Mouse (Mus musculus): ENCODE measurements around the gene Hes5.

The Hes5 gene

DNA sequence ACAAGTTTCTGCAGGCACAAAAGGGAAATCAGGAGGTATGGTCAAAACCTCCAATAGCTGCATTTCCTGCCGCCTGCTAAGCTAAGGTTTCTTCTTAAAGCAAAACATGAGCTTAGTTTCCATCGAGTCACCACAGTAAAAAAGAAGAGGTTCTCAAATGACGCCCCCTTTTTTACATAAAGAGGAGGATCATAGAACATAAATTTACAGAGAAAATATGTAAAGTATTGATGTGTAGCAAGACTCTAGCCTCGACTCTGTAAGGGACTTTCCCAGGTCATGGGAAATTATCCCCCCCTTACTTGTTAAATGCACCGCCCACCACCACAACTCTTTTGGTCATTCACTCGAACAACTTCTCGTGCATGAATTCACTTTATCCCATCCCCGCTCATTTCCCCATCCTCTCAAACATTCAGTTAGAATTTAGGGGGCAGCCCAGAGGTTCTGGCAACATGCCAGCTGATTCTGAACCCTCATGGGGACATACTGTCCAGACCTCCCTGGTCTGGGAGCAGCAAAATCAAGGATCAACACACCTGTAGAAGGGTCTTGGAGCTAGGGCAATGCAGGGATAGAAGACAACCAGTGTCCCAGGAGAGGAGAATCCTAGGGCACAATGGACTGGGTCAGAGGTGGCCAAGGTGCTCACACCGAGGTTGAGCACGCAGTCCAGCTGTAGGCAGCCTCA lies 17.9 kb upstream of the Hes5 start:
- peak; percentile 76 for DNase-seq (ENCODE audit: low read depth)

- no peak for DNase-seq (ENCODE audit: low read depth)
Measured at GRCm38 (mm10) chr4:154943323-154944039, 17.2 kb upstream of the Hes5 start.

GRCm38 (mm10) chr4:154944121-154944590 lies 16.6 kb upstream of the Hes5 start:
- DNase-seq (ENCODE audit: low read depth): peak; percentile 94

DNA sequence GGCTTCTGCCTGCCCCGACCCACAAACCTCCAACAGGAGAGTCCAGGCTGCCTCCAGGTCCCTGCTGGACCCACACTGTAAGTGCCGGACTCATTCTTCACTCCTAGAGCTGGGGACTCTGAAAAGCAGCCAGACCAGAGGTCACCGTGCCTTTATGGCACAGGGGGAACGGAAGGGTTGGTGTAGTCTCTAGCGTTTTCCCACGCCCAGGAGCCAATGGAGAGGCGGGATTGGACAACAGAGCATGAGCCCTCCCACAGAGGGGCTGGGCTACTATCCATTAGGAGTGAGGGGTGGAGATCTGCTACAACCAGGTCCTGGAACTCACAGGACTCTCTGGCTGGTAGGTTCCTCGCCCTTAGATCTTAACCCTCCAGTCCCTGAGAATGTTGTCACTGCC lies 14.4 kb upstream of the Hes5 start:
- DNase-seq (ENCODE audit: low read depth): no peak

DNA sequence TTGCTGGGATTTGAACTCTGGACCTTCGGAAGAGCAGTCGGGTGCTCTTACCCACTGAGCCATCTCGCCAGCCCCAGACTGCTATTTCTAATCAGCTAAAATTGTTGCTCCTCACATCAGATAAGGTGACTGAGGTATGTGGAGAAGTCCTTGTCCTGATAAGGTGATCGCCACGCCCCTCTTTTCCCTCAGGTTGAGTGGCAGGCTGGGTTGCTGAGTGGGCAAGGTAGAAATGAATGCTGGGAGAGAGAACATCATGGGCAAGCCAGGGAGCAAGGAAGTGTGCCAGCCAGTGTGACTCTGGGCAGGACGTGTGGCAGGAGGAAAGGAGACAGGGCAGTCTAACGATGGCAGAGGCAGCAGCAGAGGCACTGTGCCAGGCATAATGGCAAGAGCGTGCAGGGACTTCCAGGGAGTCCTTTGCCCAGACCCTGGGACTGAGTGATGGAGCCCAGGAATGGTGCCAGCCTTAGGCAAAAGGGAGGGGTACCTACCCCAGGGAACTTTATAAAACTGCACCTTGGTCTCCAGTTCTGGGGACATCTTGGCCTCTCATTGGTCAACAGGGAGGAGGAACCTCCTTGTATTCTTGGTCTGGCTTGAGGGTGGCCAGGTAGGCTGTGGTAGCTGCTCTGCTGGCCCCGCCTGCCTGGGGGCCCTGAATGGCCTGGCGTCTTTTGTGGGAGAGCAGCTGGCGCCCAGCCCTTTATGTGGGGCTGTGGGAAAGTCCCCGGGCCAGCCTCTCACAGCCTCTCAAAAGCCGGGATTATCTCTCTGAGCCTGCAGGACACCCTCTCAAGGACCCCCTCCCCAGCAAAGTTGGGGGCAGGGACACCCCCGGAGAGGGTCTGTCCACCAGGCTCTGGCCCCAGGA lies 12.4 kb upstream of the Hes5 start:
- DNase-seq (ENCODE audit: low read depth): no peak

GRCm38 (mm10) chr4:154948940-154949588 lies 11.7 kb upstream of the Hes5 start:
- no peak for DNase-seq (ENCODE audit: low read depth)

DNA sequence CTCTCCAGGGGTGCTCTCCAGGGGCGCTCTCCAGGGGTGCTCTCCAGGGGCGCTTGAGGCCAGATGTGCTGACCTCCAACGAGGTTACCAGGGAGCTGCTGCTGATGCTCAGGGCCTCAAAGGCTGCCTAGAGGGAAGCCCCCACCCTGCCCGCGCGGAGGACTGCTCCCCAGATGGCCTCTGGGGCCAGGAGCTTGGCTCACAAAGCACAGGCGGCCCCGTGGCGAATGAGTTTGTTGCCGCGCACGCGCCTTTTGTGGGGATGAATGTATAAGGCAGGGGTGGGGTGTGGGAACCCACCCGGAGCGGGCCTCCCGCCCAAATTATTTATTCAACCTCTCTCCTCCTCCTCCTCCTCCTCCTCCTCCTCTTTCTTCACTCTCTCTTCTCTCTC lies 11.1 kb upstream of the Hes5 start:
- DNase-seq (ENCODE audit: low read depth): no peak

- no peak for DNase-seq (ENCODE audit: low read depth)
Measured at GRCm38 (mm10) chr4:154952461-154953241, 8.1 kb upstream of the Hes5 start.

- DNase-seq (ENCODE audit: low read depth): no peak
Measured at GRCm38 (mm10) chr4:154956604-154957003, 4.1 kb upstream of the Hes5 start.

- DNase-seq (ENCODE audit: low read depth): no peak
Measured at GRCm38 (mm10) chr4:154957289-154957993, 3.3 kb upstream of the Hes5 start.

GRCm38 (mm10) chr4:154958171-154958570 lies 2.6 kb upstream of the Hes5 start:
- no peak for DNase-seq (ENCODE audit: low read depth)

DNA sequence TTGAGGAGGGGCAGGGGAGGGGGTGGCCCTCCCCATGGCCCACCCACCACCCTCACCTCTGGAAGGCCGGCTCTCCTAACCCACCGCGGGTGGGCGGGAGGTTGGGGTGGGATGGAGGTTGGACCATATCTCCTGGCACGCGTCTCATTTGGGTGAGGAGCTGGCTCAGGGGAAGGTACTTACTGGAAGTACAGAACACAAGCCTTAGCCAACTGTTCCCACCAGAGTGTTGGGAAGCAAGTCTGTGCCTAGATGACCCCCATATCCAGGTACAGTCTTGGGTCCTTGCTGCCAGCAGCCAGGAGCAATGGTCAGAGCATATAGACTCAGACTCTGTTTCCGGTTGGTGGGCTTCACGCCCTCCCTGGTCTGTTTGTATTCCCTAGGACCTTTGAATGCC lies 2.1 kb upstream of the Hes5 start:
- DNase-seq (ENCODE audit: low read depth): no peak

- DNase-seq (ENCODE audit: low read depth): no peak
Measured at GRCm38 (mm10) chr4:154960021-154960689, 568 bp upstream of the Hes5 start.

DNA sequence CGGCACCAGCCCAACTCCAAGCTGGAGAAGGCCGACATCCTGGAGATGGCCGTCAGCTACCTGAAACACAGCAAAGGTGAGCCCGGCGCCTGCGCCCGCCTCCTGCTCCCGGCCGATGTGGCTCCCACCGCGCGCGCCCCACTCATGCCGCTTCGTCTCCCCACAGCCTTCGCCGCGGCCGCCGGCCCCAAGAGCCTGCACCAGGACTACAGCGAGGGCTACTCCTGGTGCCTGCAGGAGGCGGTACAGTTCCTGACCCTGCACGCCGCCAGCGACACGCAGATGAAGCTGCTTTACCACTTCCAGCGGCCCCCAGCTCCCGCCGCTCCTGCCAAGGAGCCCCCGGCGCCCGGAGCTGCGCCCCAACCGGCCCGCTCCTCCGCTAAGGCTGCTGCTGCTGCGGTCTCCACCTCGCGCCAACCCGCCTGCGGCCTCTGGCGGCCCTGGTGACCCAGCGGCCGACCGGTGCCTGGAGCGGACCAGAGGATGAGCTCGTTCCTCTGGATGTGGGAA lies 559 bp downstream of the Hes5 start:
- DNase-seq (ENCODE audit: low read depth): peak; percentile 61

DNA sequence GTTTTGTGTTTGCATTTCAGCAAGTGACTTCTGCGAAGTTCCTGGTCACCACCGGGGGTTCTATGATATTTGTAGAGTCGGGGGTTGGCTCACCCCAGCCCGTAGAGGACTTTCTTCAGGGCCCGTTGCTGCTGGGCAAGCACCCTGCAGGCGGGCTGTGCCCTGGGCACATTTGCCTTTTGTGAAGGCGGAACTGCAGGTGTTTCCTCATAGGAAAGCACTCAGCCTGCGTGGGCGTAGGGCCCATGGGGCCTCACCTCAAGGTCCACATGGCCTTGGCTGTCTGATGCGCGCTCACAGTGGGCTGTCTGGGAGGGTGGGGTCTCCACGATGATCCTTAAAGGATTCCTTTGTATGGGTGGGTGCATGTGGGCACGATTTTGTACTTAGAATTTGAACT lies 1.2 kb downstream of the Hes5 start:
- peak; percentile 67 for DNase-seq (ENCODE audit: low read depth)

- no peak for DNase-seq (ENCODE audit: low read depth)
Measured at GRCm38 (mm10) chr4:154962683-154963082, 2.0 kb downstream of the Hes5 start.

- DNase-seq (ENCODE audit: low read depth): no peak
Measured at GRCm38 (mm10) chr4:154963190-154963836, 2.6 kb downstream of the Hes5 start.

GRCm38 (mm10) chr4:154963901-154964580 lies 3.3 kb downstream of the Hes5 start, which contains the start of gene Pank4:
Gene Pank4, plus strand, starts transcription at chr4:154964123.
- DNase-seq (ENCODE audit: low read depth): peak; percentile 92

Data from induced T-regulatory cell, adult 2 months (primary cell).